8 mouse cellular contexts compared by ENCODE assay signal in the genomic region with DNA sequence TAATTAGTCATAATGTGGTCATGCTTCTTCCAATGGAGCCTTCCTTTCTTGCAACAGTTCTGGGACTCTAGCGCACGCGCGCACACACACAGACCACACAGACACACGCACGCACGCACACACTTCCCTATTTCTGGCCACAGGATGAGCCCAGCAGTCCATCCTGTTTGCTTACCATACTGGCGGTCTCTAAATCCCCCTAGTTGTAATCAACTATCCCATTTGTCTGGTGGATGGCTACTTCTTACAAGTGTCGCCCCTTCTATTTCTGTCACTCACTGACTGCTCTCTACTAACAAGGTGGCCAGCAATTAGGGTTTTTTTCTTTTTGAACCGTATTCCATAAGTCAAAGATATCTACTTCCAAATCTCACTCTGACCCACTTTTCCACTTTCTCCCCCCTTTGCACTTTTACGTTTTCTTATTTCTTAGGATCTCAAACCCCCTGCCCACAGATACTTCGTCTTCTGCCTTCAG. TPM values are rescaled to one million over a fixed set of nuclear protein-coding genes. Genes with fewer than 3 reads are reported as not detected.
DNase-seq lines count a peak whose midpoint lies in the region; ATAC-seq and TF ChIP-seq lines count a peak whose summit lies in the region.

No protein-coding gene starts in this region.

- H3K9me3 ChIP-seq in E14TG2a.4 (ENCODE audit: low read length) = no peaks in the 10 kb centered on the region
- no peaks in the 10 kb centered on the region for H3K9me3 ChIP-seq in embryonic facial prominence, embryonic 10.5 days
- H3K9me3 ChIP-seq in stomach, embryonic 16.5 days (replicated peaks; ENCODE audit: control insufficient read depth, low read length) = no peaks in the 10 kb centered on the region

- no peaks in the 10 kb centered on the region for H3K27me3 ChIP-seq in E14TG2a.4 (ENCODE audit: insufficient read depth, low read length)
- no peaks in the 10 kb centered on the region for H3K27me3 ChIP-seq in embryonic facial prominence, embryonic 10.5 days (replicated peaks; ENCODE audit: low read depth, poor library complexity, severe bottlenecking)
- H3K27me3 ChIP-seq in stomach, embryonic 16.5 days (ENCODE audit: control insufficient read depth, insufficient read depth, low read length) = no peaks in the 10 kb centered on the region

- ATAC-seq in stomach, embryonic 16.5 days (ENCODE audit: insufficient read depth, low FRiP score) = peak; percentile 31; the same call in 1 of the 2 replicates

- no peak for TF ChIP-seq CTCF in E14TG2a.4 (conservative IDR thresholded peaks at IDR 0.05; ENCODE audit: low read length)

- peak overlapping the region; percentile 98 for H3K27ac ChIP-seq in embryonic facial prominence, embryonic 10.5 days (replicated peaks)
- peak overlapping the region; percentile 97 for H3K27ac ChIP-seq in stomach, embryonic 16.5 days (ENCODE audit: low read length)

- peak overlapping the region; percentile 96 for H3K9ac ChIP-seq in stomach, embryonic 16.5 days (ENCODE audit: low read length)

- H3K36me3 ChIP-seq in E14TG2a.4 (ENCODE audit: insufficient read depth, low read length) = no peaks in the 10 kb centered on the region
- H3K36me3 ChIP-seq in embryonic facial prominence, embryonic 10.5 days (replicated peaks) = no peaks in the 10 kb centered on the region
- H3K36me3 ChIP-seq in stomach, embryonic 16.5 days (ENCODE audit: control insufficient read depth, insufficient read depth, low read length) = no peaks in the 10 kb centered on the region

- intact Hi-C loops in heart, postnatal 10 days (cut with DNase I) = loop anchor here (2.0 kb wide), 1 partner anchor 39 kb away; no protein-coding TSS in a partner anchor

- H3K4me3 ChIP-seq in E14TG2a.4 (replicated peaks; ENCODE audit: low read length) = peak overlapping the region; percentile 93
- H3K4me3 ChIP-seq in embryonic facial prominence, embryonic 10.5 days = peak overlapping the region; percentile 92
- H3K4me3 ChIP-seq in stomach, embryonic 16.5 days (replicated peaks; ENCODE audit: low read length) = peak overlapping the region; percentile 65

- peaks cover 82% of the 10 kb centered on the region for H3K4me1 ChIP-seq in E14TG2a.4 (replicated peaks; ENCODE audit: low read depth, low read length)
- H3K4me1 ChIP-seq in embryonic facial prominence, embryonic 10.5 days = peaks cover 51% of the 10 kb centered on the region
- H3K4me1 ChIP-seq in stomach, embryonic 16.5 days (ENCODE audit: control insufficient read depth, insufficient read depth, low read length) = peaks cover 19% of the 10 kb centered on the region

- DNase-seq in adrenal gland, adult (ENCODE audit: inconsistent age in 2 of 2, low spot score in 1 of 2) = peak; percentile 57 to 84
- DNase-seq in adrenal gland, postnatal 4 days (ENCODE audit: low spot score in 2 of 2) = no peak
- DNase-seq in embryonic facial prominence, embryonic 10.5 days (ENCODE audit: low spot score) = peak; percentile 34
- peak; percentile 35 to 45 for DNase-seq in heart, postnatal 10 days
- DNase-seq in layer of hippocampus, postnatal 10 days (ENCODE audit: low spot score in 2 of 2) = peak; percentile 21 to 27
- peak; percentile 64 for DNase-seq in lung, postnatal 36 days

- 36% methylated on average over 12 of the region's 12 CpGs for WGBS in embryonic facial prominence, embryonic 10.5 days
- 14% methylated on average over 12 of the region's 12 CpGs for WGBS in stomach, embryonic 16.5 days

- H3K4me2 ChIP-seq in stomach, embryonic 16.5 days (ENCODE audit: low read depth, low read length) = peak overlapping the region; percentile 92

RNA-seq across cellular contexts. Expression of a gene that starts 0.3 kb away (rescaled TPM):
- 10 to 100 TPM; 61.7 to 63.2 TPM for total RNA-seq in adrenal gland, postnatal 4 days (2021)
- 19.5 and 20.3 TPM in 2 replicates for polyA plus RNA-seq in embryonic facial prominence, embryonic 10.5 days (2016; fragmentation: Nextera tagmentation; extraction: Ambion mirVana)
- 10 to 100 TPM; 48.9 to 52.2 TPM for total RNA-seq in heart, postnatal 10 days (2021)
- 10 to 100 TPM; 51.1 to 52.1 TPM for total RNA-seq in layer of hippocampus, postnatal 10 days (2021)
- polyA plus RNA-seq in stomach, embryonic 16.5 days (2015; fragmentation: Nextera tagmentation; extraction: Ambion mirVana) = 20.8 and 22.4 TPM in 2 replicates

RNA-seq across cellular contexts. Expression of a gene that starts 11.3 kb away (rescaled TPM):
- total RNA-seq in adrenal gland, postnatal 4 days (2021) = 1 to 10 TPM; 1.2 TPM
- 1.9 and 2.2 TPM in 2 replicates for polyA plus RNA-seq in embryonic facial prominence, embryonic 10.5 days (2016; fragmentation: Nextera tagmentation; extraction: Ambion mirVana)
- total RNA-seq in heart, postnatal 10 days (2021) = under 1 TPM; 0.47 to 0.79 TPM
- 1 to 10 TPM; 1.6 to 1.8 TPM for total RNA-seq in layer of hippocampus, postnatal 10 days (2021)
- 1.1 and 1.3 TPM in 2 replicates for polyA plus RNA-seq in stomach, embryonic 16.5 days (2015; fragmentation: Nextera tagmentation; extraction: Ambion mirVana)

RNA-seq across cellular contexts. Expression of a gene that starts 45.4 kb away (rescaled TPM):
- total RNA-seq in adrenal gland, postnatal 4 days (2021) = 100 to 1,000 TPM; 215 to 226 TPM
- polyA plus RNA-seq in embryonic facial prominence, embryonic 10.5 days (2016; fragmentation: Nextera tagmentation; extraction: Ambion mirVana) = 309 and 312 TPM in 2 replicates
- 100 to 1,000 TPM; 337 to 343 TPM for total RNA-seq in heart, postnatal 10 days (2021)
- 100 to 1,000 TPM; 110 to 124 TPM for total RNA-seq in layer of hippocampus, postnatal 10 days (2021)
- 209 and 221 TPM in 2 replicates for polyA plus RNA-seq in stomach, embryonic 16.5 days (2015; fragmentation: Nextera tagmentation; extraction: Ambion mirVana)

Comparison
In these comparisons a context has a peak if more than half of its experiments do, and no peak if none do; other contexts are left out.
1. DNase-seq: peak in adrenal gland, adult (2 of 2), embryonic facial prominence, embryonic 10.5 days (single experiment), heart, postnatal 10 days (2 of 2), layer of hippocampus, postnatal 10 days (2 of 2) and lung, postnatal 36 days (single experiment); none in adrenal gland, postnatal 4 days (0 of 2).
2. Peak in every context shown above with its lines, with median percentiles within 50 percentile points of each other: H3K4me3 ChIP-seq.